Mouse (Mus musculus) liver, embryonic 14.5 days (tissue): ENCODE data around the gene B4galnt1.
"Not testable (repeated sequence)": the region's sequence is repeated elsewhere in the genome, so short reads cannot be mapped to it uniquely, and the experiment has no call there.

ENCODE experiments used
- CTCF ChIP-seq: IDR thresholded peaks from 2 replicates; pipeline ENCODE4 v1.5.1; 2016; ENCODE audit warnings: antibody characterized with exemption, low read depth, control low read depth
- EP300 ChIP-seq: IDR thresholded peaks from 2 replicates; pipeline ENCODE4 v1.6.1; 2016; ENCODE audit warnings: antibody characterized with exemption, low read depth

- TF ChIP-seq CTCF, EP300: not testable (repeated sequence)
These were observed 2.2 kb upstream of the B4galnt1 start for GRCm38 (mm10) chr10:127162771-127163261.
